Mouse (Mus musculus): ENCODE measurements around the gene Nrap. TPM values are rescaled to one million over a fixed set of nuclear protein-coding genes. Genes with fewer than 3 reads are reported as not detected.

Gene Nrap
- polyA plus RNA-seq, 1 experiment = not detected

DNA sequence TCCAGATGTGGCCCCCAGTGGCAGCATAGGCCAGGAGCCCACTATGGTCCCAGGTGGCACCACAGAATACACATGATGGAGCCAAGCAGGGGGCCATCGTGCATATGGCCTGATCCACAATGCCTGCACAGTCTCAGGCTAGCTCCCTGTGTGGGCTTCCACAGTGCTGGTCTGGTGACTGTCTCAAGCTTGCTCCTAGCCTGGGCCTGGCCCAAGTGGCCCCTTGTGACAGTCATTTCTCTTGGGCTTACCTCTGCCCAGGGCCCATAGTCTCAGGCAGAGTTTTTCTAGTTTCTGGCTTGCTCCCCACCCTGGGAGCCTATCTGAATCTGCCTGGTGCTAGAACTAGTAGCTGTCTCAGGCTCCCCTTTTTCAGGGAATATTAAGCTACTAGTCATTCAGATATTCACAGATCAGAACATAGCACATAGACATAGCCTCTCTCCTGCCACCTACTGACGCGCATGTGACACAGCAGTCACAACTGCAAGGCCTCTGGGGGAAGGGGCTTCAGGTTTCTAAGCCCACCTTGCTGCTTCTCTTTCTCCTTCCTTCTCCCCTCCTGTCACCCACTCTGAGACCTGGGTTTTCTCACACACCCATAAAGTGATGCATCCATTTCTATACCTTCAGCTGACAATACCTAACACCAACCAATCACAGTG is 112.6 kb downstream of the Nrap start:
- Histone ChIP-seq H3K9me3 (replicated peaks; ENCODE audit: control insufficient read depth, insufficient read depth, low read length, poor library complexity, severe bottlenecking) (no peaks in the 10 kb centered on the region), H3K9ac (ENCODE audit: low read depth, poor library complexity, severe bottlenecking) (no peak overlapping the region), H3K36me3 (ENCODE audit: control insufficient read depth, insufficient read depth, low read length, poor library complexity, severe bottlenecking) (no peaks in the 10 kb centered on the region), H3K4me3 (ENCODE audit: low read depth, low read length) (no peak overlapping the region), H3K4me1 (ENCODE audit: control insufficient read depth, insufficient read depth, low read length) (no peaks in the 10 kb centered on the region), H3K27ac (ENCODE audit: insufficient read depth, low read length) (no peak overlapping the region), H3K27me3 (ENCODE audit: control insufficient read depth, insufficient read depth, low read length, poor library complexity, severe bottlenecking) (no peaks in the 10 kb centered on the region)
- TF ChIP-seq CTCF (IDR thresholded peaks at IDR 0.05; ENCODE audit: low read depth, low read length) (peak; percentile 54), EP300 (IDR thresholded peaks at IDR 0.05; ENCODE audit: insufficient read depth, low read depth, low read length) (no peak)

GRCm38 (mm10) chr19:56272081-56272480 is 117.8 kb downstream of the Nrap start:
- H3K9me3 ChIP-seq (replicated peaks; ENCODE audit: control insufficient read depth, insufficient read depth, low read length, poor library complexity, severe bottlenecking) = 0 out of 2 replicates have a peak, but pooled peaks cover 5% of the 10 kb centered on the region

More at GRCm38 (mm10) chr19:56272081-56272480, 117.8 kb downstream of the Nrap start:
- H3K4me1 ChIP-seq (ENCODE audit: control insufficient read depth, insufficient read depth, low read length) = no peaks in the 10 kb centered on the region
- no peaks in the 10 kb centered on the region for H3K36me3 ChIP-seq (ENCODE audit: control insufficient read depth, insufficient read depth, low read length, poor library complexity, severe bottlenecking)
- no peak overlapping the region for H3K4me3 ChIP-seq (ENCODE audit: low read depth, low read length)
- H3K27ac ChIP-seq (ENCODE audit: insufficient read depth, low read length) = no peak overlapping the region
- no peak for TF ChIP-seq CTCF (IDR thresholded peaks at IDR 0.05; ENCODE audit: low read depth, low read length)
- no peak for TF ChIP-seq EP300 (IDR thresholded peaks at IDR 0.05; ENCODE audit: insufficient read depth, low read depth, low read length)
- no peak for TF ChIP-seq POLR2A (IDR thresholded peaks at IDR 0.05; ENCODE audit: insufficient read depth, low read length)
- H3K9ac ChIP-seq (ENCODE audit: low read depth, poor library complexity, severe bottlenecking) = no peak overlapping the region
- no peaks in the 10 kb centered on the region for H3K27me3 ChIP-seq (ENCODE audit: control insufficient read depth, insufficient read depth, low read length, poor library complexity, severe bottlenecking)

Other genes starting within 250 kb of the Nrap start
- not detected in 2 replicates for gene Habp2, start 102.9 kb downstream of the Nrap start, polyA plus RNA-seq (2011; ENCODE audit: insufficient read depth, insufficient read length, low read depth, missing spikeins)
- 17.0 and 19.8 TPM in 2 replicates for gene Casp7, start 7.1 kb upstream of the Nrap start, polyA plus RNA-seq (2011; ENCODE audit: insufficient read depth, insufficient read length, low read depth, missing spikeins)
- gene Plekhs1, start 71.6 kb upstream of the Nrap start, polyA plus RNA-seq (2011; ENCODE audit: insufficient read depth, insufficient read length, low read depth, missing spikeins) = 0.33 TPM in 1 of 2 replicates, not detected in the other
- 14.0 and 16.0 TPM in 2 replicates for gene Dclre1a, start 158.2 kb upstream of the Nrap start, polyA plus RNA-seq (2011; ENCODE audit: insufficient read depth, insufficient read length, low read depth, missing spikeins)
- 18.0 and 27.8 TPM in 2 replicates for gene Nhlrc2, start 158.2 kb upstream of the Nrap start, polyA plus RNA-seq (2011; ENCODE audit: insufficient read depth, insufficient read length, low read depth, missing spikeins)